Mouse (Mus musculus) small intestine, adult 2 months (tissue): ENCODE data around the gene Rnaseh2b.

Source experiments
- CTCF ChIP-seq: fragments of 200-500 bp; IDR thresholded peaks from 2 replicates; pipeline ENCODE4 v1.5.1; 2012; ENCODE audit warnings: low read depth, mild to moderate bottlenecking, control low read depth, inconsistent platforms, low read length, moderate library complexity, mixed read lengths; ENCODE audit not compliant: insufficient replicate concordance, insufficient read length; ENCODE audit errors: extremely low read depth
- POLR2A ChIP-seq: fragments of 200-500 bp; IDR thresholded peaks from 2 replicates; pipeline ENCODE4 v1.6.1; 2012; ENCODE audit warnings: low read depth, mild to moderate bottlenecking, control low read depth, inconsistent platforms, low read length, moderate library complexity

DNA sequence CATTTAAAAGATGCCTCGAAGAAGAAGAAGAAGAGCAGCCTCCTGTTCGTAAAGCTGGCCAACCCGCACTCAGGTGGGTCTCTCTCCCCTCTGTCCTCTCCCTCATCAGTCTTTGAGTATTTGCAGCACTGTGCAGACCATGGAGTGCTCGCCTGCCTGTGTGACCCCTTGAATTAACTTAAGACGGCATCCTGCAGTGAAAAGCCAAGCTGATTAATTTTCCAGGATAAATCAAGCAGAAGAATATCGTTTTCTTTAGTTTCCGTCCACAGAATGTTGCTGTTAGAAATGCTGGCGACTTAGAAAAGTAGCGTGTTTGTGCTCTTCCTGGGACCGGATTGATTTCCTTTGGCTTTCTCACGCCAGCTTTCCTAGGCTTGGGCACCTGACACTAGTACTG is 54.2 kb downstream of the Rnaseh2b start:
- TF ChIP-seq POLR2A: no peak
- no peak for TF ChIP-seq CTCF
